Mouse (Mus musculus) kidney, adult 2 months (tissue): ENCODE results near the gene Ficd.

Source experiments
- CTCF ChIP-seq: fragments of 200-500 bp; conservative IDR thresholded peaks from 2 replicates; pipeline ENCODE4 v1.5.1; 2011; ENCODE audit warnings: low read depth, mild to moderate bottlenecking, control low read depth, low read length, moderate library complexity, mixed read lengths; ENCODE audit not compliant: insufficient read depth, insufficient read length
- POLR2A ChIP-seq: fragments of 200-500 bp; IDR thresholded peaks from one replicate; pipeline ENCODE4 v1.6.1; 2011; ENCODE audit warnings: low read depth, low read length, control low read depth

DNA sequence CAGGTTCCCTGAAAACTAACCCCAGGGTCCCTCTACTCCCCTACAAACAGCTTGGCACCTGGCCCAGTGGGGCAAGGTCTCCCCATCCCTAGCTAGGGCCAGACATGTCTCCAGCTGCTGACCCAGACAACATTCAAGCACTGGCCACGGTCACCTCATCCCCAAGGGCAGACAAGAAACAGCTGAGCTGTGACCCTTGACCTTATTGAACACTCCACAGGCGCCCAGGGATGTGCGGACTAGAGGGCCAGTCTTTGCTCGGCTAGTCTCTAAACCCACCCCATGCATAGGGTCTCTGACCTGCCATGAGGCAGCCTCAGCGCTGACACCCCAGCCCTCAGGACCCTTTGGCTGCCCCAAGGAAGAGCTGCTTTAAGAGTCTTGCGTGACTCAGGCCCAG is 53.0 kb downstream of the Ficd start:
- no peak for TF ChIP-seq CTCF
- TF ChIP-seq POLR2A = no peak
